Mouse (Mus musculus): ENCODE results near the gene Cobl. TPM values are rescaled to one million over a fixed set of nuclear protein-coding genes. Genes with fewer than 3 reads are reported as not detected.
A peak's percentile ranks its signal among the peaks of the same experiment; 100 is the strongest.

Cobl gene
- total RNA-seq, 2 experiments from 2014 or later: 127 to 128 TPM

GRCm38 (mm10) chr11:12445222-12445621 lies 19.5 kb downstream of the Cobl start:
- DNase-seq (ENCODE audit: low spot score in 2 of 2): no peak

GRCm38 (mm10) chr11:12444215-12444614 lies 20.5 kb downstream of the Cobl start:
- DNase-seq (ENCODE audit: low spot score in 2 of 2): no peak

GRCm38 (mm10) chr11:12443614-12444013 lies 21.1 kb downstream of the Cobl start:
- no peak for DNase-seq (ENCODE audit: low spot score in 2 of 2)

GRCm38 (mm10) chr11:12443185-12443584 lies 21.6 kb downstream of the Cobl start:
- DNase-seq (ENCODE audit: low spot score in 2 of 2): no peak

DNA sequence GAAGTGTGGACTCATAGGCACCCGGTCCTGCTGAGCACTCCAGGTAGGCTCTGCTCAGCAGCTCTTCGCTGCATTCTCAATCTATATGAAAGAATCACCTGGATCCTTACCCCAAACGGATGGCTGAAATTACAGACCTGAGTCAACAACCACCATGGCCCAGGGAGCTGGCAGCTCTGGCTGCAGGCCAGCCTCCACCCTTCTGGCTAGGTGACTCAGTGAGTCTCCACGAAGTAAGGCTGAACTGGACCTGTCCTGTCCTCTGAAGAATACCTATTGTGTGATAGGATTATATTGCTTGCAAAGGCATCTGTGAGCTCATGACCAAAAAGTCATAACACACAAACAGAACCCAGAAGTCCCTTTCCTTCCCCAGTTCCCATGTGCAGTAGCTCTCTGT lies 22.5 kb downstream of the Cobl start:
- DNase-seq (ENCODE audit: low spot score in 2 of 2): no peak

DNA sequence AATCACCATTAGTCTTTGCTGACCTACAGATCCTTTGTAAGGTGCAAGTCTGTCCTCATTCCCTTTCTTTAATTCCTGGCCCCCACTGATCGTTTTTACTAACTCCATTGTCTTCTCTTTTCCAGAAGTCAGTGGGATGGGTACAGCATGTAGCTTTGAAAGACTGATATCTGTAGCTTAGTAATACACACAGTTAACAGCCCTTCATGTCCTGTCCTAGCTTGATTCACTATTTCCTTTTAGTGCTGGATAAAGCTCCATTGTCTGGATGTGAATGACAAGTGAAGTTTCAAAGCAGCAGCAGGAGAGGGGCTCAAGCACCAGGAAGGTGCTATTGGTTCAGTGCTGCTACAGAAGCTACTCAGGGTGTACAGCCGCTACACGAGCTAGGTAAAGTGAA lies 28.9 kb downstream of the Cobl start:
- DNase-seq (ENCODE audit: low spot score in 2 of 2): no peak

DNA sequence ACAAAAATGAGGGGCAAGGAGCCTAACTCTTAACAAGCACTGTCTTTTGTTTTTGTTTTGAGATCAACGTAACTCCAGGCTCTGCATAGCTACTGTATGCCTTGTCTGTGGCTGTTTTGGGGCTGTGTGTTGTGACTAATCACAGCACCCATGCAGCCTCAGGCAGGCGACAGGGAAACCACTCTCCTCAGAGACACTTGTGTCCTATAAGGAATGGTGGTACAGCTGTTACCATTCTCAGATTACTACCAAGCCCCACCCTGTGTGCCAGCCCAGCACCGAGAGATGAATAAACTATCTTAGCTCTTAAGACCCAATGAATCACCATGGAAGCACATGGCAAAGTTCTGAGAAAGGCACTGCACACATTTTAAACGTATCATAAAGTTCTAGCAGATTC lies 29.7 kb downstream of the Cobl start:
- no peak for DNase-seq (ENCODE audit: low spot score in 2 of 2)

DNA sequence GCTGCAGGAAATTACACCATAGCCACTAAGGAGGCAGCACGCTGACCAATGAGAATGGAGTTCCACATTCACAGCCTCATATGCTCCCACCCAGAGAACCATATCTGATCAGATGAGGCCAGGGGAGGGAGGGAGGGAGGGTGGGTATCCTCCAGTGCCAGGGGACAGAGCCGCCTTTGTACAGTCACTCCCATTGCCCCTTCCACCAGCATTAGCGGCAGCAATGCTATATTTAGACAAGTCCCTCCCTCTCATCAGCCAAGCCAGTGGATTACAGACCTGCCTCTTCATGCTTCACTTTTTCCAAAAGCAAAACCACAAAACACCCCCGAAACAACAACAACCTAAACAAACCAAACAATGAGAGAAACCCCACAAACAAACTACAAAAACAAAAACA lies 30.2 kb downstream of the Cobl start:
- DNase-seq (ENCODE audit: low spot score in 2 of 2): no peak

GRCm38 (mm10) chr11:12431911-12432310 lies 32.8 kb downstream of the Cobl start:
- DNase-seq (ENCODE audit: low spot score in 2 of 2): no peak

GRCm38 (mm10) chr11:12430231-12431041 lies 34.3 kb downstream of the Cobl start:
- no peak for DNase-seq (ENCODE audit: low spot score in 2 of 2)

GRCm38 (mm10) chr11:12426746-12427145 lies 38.0 kb downstream of the Cobl start:
- no peak for DNase-seq (ENCODE audit: low spot score in 2 of 2)

DNA sequence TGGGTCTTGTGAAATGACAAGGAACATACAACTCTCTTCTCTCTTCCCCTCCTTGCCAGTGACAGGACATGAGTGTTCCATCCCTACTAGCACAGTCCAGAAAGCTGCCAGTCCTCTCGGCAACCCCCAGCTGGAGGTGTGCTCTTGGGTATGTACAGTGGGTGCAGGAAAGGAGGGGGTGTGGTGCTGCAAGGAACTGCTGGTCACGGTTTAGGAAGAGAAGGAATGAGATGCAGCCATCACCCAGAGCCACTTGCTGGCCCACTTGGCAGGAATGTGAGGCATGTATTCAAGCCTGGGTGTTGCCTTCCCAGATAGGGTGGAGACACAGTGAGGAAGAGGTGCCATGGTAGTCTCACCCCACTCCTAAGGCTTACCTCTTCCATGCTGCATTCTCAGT lies 40.6 kb downstream of the Cobl start:
- DNase-seq (ENCODE audit: low spot score in 2 of 2): no peak

GRCm38 (mm10) chr11:12421183-12421582 lies 43.6 kb downstream of the Cobl start:
- DNase-seq (ENCODE audit: low spot score in 2 of 2): no peak

- no peak for DNase-seq (ENCODE audit: low spot score in 2 of 2)
Measured at GRCm38 (mm10) chr11:12420146-12420545, 44.6 kb downstream of the Cobl start.

DNA sequence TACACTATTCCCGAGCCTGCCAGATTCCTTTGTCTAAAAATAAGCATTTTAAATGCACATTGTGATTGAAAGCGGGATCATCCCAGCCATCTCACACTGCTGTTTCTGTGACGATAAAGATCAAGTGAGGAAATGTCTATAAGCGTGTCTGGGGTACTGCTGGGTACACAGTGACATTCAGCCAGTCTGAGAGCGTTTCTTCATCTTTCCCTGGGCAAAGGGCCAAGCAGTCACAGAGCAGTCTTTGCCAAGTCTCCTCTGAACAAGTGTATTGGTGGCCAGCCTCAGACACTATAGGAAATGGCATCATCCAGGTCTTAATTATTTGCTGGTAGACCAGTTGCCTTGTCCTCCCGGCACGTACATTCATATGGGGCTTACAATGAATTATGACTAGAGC lies 47.9 kb downstream of the Cobl start:
- peak; percentile 44 to 49 for DNase-seq (ENCODE audit: low spot score in 2 of 2)

GRCm38 (mm10) chr11:12415329-12415728 lies 49.4 kb downstream of the Cobl start:
- peak in 1 of 2 experiments; percentile 22 for DNase-seq (ENCODE audit: low spot score in 2 of 2)

DNA sequence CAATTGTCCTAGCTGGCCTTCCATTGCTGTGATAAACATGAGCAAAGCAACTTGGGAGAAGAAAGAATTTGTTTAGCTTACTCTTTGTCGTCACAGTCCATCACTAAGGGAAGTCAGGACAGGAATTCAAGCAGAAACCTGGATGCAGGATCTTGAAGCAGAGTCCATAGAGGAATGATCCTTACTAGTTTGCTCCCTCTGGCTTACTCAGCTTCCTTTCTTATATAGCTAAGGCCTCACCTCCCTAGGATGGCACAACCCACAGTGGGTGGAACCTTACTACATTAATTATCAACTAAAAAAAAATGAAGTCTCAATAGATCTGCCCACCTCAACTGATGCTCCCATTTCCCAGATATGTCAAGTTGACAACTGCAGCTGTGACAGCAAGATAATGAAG lies 52.8 kb downstream of the Cobl start:
- DNase-seq (ENCODE audit: low spot score in 2 of 2): no peak

GRCm38 (mm10) chr11:12411075-12411807 lies 53.5 kb downstream of the Cobl start:
- DNase-seq (ENCODE audit: low spot score in 2 of 2): no peak

GRCm38 (mm10) chr11:12409463-12409862 lies 55.3 kb downstream of the Cobl start:
- DNase-seq (ENCODE audit: low spot score in 2 of 2): no peak

DNA sequence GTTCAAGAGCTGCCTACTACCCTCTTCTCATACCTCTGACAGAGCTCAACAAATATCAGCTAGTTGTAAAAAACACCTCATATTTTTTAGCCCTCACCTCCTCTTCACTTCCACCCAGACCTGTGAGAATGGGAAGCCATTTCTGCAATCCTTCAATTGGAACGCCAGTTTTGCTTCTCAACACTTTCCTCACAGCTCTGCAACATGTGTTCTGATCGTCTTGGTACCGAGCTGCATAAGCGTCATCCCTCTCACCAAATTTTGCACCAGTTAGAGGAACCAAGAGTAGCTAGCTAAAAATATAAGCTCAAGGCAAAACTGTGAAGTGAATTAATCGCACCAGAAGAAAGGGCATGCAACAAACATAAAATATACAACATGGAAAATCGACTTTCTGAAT lies 56.9 kb downstream of the Cobl start:
- no peak for DNase-seq (ENCODE audit: low spot score in 2 of 2)

- no peak for DNase-seq (ENCODE audit: low spot score in 2 of 2)
Measured at GRCm38 (mm10) chr11:12399903-12400302, 64.9 kb downstream of the Cobl start.

- DNase-seq (ENCODE audit: low spot score in 2 of 2): no peak
Measured at GRCm38 (mm10) chr11:12396196-12396595, 68.6 kb downstream of the Cobl start.

DNA sequence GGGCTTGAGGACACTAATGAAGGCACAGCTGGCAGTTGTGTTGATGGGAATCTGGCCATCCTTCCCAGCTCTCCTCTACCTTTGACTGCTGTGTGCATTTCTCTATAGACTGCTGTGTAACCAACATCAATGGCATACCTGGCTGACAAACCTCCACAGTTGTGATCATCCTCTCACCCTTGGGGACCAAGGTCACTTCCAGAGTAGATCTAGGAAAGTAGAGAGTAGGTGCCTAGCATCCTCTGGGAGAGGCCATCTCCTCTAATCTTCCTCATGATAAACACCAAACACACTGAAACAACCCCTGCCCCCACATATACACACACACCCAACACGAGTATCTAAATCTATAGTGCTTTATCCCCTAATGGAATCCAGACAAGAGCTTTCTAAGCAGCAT lies 70.1 kb downstream of the Cobl start:
- no peak for DNase-seq (ENCODE audit: low spot score in 2 of 2)
